Mouse (Mus musculus) heart, postnatal 0 days (tissue): ENCODE measurements around the gene Nuf2. TPM values are rescaled to one million over a fixed set of nuclear protein-coding genes. Genes with fewer than 3 reads are reported as not detected.

Experiments
- ATAC-seq: fragments of 200-750 bp; cut with Nextera tagmentation; 2 replicates; pipeline ENCODE4 v1.8.0; 2017; ENCODE audit warnings: low read depth, moderate number of reproducible peaks, moderate library complexity; ENCODE audit not compliant: insufficient read depth
- DNase-seq: peaks from one replicate; pipeline ENCODE4 v3.0.0-alpha.2; 2016; ENCODE audit warnings: low spot score
- H3K27ac ChIP-seq: fragments of 300-500 bp; sonication (generic); 2 replicates; pipeline ENCODE4 v1.5.1; 2014; ENCODE audit warnings: low read depth, mild to moderate bottlenecking
- H3K27me3 ChIP-seq: fragments of 300-500 bp; sonication (generic); 2 replicates; pipeline ENCODE4 v1.6.1; 2014; ENCODE audit warnings: low read length, mixed read lengths; ENCODE audit not compliant: control insufficient read depth, insufficient read depth
- H3K36me3 ChIP-seq: fragments of 300-500 bp; sonication (generic); replicated peaks from 2 replicates; pipeline ENCODE4 v1.6.1; 2014; ENCODE audit warnings: low read length, mixed read lengths; ENCODE audit not compliant: control insufficient read depth, insufficient read depth
- H3K4me1 ChIP-seq: fragments of 300-500 bp; sonication (generic); 2 replicates; pipeline ENCODE4 v1.6.1; 2014; ENCODE audit warnings: antibody characterized with exemption; ENCODE audit not compliant: control insufficient read depth, insufficient read depth
- H3K4me2 ChIP-seq: fragments of 300-500 bp; sonication (generic); 2 replicates; pipeline ENCODE4 v1.6.1; 2014; ENCODE audit warnings: low read depth, mild to moderate bottlenecking, low read length, moderate library complexity
- H3K4me3 ChIP-seq: fragments of 300-500 bp; sonication (generic); 2 replicates; pipeline ENCODE4 v1.5.1; 2014; ENCODE audit warnings: low read depth, low read length
- H3K9ac ChIP-seq: fragments of 300-500 bp; sonication (generic); replicated peaks from 2 replicates; pipeline ENCODE4 v1.6.1; 2014; ENCODE audit warnings: low read depth, low read length, mixed read lengths
- H3K9me3 ChIP-seq: fragments of 300-500 bp; sonication (generic); replicated peaks from 2 replicates; pipeline ENCODE4 v1.6.1; 2016; ENCODE audit warnings: low read length; ENCODE audit not compliant: control insufficient read depth
- CTCF ChIP-seq: IDR thresholded peaks from 2 replicates; pipeline ENCODE4 v1.5.1; 2016; ENCODE audit warnings: antibody characterized with exemption, control low read depth, low read depth
- EP300 ChIP-seq: IDR thresholded peaks from 2 replicates; pipeline ENCODE4 v1.6.1; 2016; ENCODE audit warnings: antibody characterized with exemption, low read depth
- WGBS: fragments of 180-500 bp; shearing (Covaris S2); extraction: QIAGEN DNeasy Blood & Tissue Kit; methylation state at CpG from one replicate; pipeline ENCODE4 v1.1.7; 2014; 5-methylcytosine and 5-hydroxymethylcytosine counted together
- polyA plus RNA-seq: library from polyadenylated mRNA; unstranded; fragments of >200 nt; fragmentation: Nextera tagmentation; extraction: Ambion mirVana; gene quantifications from 2 replicates; pipeline ENCODE4 v1.2.1, GENCODE M21; 2015
- total RNA-seq: library from RNA; depleted of rRNA; stranded (reverse); fragments of >200 nt; gene quantifications from 2 replicates; pipeline ENCODE4 v1.2.3, GENCODE M21; 2014; ENCODE audit warnings: low replicate concordance

Nuf2 gene
- total and polyA plus RNA-seq, 2 experiments from 2014 or later = 14.5 to 18.2 TPM

DNA sequence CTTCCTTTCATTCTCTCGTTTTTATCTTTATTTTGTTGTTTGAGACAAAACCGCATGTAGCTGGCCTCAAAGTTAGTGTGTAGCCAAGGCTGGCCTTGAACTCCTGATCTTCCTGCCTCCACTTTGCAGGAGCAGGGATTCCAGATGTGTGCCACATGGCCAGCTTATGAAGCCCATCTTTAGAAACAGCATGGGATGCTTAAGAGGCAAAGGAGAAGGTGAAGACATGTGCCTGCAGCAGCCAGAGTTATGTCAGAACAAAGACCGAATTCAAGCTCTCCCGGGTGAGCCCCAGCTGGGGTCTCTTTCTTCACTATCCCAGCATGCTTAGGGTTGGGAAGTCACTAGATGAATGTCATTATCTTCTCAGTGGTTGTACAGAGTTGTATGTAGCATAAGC is 46.7 kb downstream of the Nuf2 start:
- DNase-seq (no peak), ATAC-seq (no peak)
- H3K9me3 ChIP-seq = no peaks in the 10 kb centered on the region
- H3K4me1 ChIP-seq = no peaks in the 10 kb centered on the region
- H3K4me3 ChIP-seq = no peak overlapping the region
- 62% methylated on average over 4 of the region's 4 CpGs for WGBS
- no peak overlapping the region for H3K4me2 ChIP-seq
- H3K27ac ChIP-seq = no peak overlapping the region
- no peak overlapping the region for H3K9ac ChIP-seq
- H3K27me3 ChIP-seq = no peaks in the 10 kb centered on the region
- TF ChIP-seq CTCF (no peak), EP300 (no peak)
- H3K36me3 ChIP-seq = no peaks in the 10 kb centered on the region

DNA sequence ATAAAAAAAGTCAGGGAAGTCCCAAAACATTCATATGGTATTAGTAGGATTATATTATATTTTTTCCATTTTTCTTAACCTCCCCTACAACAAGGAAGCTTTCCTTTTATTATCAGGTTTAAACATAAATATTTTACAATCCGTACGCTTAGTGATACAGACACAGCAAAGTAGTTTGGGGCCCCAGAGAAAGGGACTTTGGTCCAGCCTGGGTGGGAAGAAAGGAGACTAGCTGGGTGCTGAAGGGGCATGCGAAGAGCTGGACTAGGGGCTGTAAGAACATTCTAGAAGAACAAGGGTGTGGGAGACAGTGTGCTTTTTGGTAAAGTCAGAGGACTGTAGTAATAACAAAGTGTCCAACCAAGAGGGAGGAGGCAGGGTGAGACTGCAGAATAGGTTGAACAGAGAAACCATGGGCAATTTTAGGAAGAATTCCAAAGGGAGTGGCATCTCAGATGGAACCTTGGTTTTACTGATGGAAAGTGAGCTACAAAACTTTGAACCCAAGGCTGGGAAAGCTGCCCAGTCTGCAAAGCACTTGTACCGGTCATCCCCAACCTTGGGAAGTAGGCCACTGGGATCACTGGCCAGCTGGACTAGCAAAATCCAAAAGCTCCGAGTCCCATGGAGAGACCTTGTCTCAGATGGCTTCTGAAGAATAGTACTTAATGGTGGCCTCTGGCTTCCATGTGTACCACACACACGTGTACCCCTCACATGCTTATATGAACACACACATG is 48.5 kb downstream of the Nuf2 start:
- Histone ChIP-seq H3K27me3 (no peaks in the 10 kb centered on the region), H3K36me3 (no peaks in the 10 kb centered on the region), H3K9me3 (no peaks in the 10 kb centered on the region), H3K4me3 (no peak overlapping the region), H3K4me1 (no peaks in the 10 kb centered on the region), H3K27ac (no peak overlapping the region), H3K4me2 (no peak overlapping the region), H3K9ac (no peak overlapping the region)
- ATAC-seq = no peak
- 85% methylated on average over 6 of the region's 6 CpGs for whole genome bisulfite sequencing
- no peak for TF ChIP-seq CTCF
- no peak for TF ChIP-seq EP300
- DNase-seq = no peak

DNA sequence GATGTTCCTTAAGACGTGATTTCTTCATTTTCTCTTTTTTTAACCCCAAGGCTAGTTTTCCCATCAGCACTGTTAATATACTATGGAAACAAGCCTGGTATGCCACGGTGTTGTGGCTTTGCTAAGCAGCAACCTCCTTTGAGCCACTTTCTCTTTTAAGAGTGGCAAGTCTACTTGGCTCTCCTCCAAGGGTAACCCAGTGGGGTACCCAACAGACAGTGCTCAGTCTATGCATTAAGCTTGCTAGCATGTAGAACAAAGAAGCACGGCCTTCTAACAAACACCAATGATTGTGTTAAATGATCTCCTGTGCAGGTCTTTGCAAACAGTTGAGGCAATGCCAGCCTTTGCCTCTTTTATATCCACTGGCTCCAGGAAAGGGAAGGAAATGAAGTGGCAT is 60.1 kb downstream of the Nuf2 start:
- H3K36me3 ChIP-seq = no peaks in the 10 kb centered on the region
- no peak overlapping the region for H3K9ac ChIP-seq
- H3K9me3 ChIP-seq = no peaks in the 10 kb centered on the region
- no peak for TF ChIP-seq EP300
- no peak for TF ChIP-seq CTCF
- no peak overlapping the region for H3K4me2 ChIP-seq
- no peaks in the 10 kb centered on the region for H3K4me1 ChIP-seq
- H3K27me3 ChIP-seq = no peaks in the 10 kb centered on the region
- H3K4me3 ChIP-seq = no peak overlapping the region
- no peak for ATAC-seq
- H3K27ac ChIP-seq = no peak overlapping the region
- no peak for DNase-seq
- 70% methylated on average over 3 of the region's 3 CpGs for WGBS

DNA sequence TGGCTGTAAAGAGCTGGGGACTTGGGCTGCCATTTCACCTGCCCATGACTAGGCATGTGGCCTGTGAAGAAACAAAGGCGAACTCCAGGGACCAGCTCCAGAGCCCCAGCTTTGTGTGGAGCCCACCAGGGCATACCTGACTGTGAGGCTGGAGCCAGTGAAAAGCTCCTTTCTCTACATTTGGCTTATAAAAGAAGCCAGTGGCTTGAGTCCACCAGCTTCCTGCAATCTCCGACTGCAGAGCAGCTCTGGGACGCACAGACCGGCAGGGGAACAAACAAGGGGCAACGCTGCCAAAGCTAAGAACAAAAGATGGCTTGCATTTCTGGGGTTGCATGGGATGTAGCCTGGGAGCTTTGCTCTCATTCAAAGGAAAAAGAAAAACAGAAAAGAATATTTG is 63.5 kb downstream of the Nuf2 start:
- Histone ChIP-seq H3K27me3 (no peaks in the 10 kb centered on the region), H3K4me2 (no peak overlapping the region), H3K27ac (no peak overlapping the region), H3K4me3 (no peak overlapping the region), H3K9ac (no peak overlapping the region), H3K9me3 (no peaks in the 10 kb centered on the region), H3K4me1 (no peaks in the 10 kb centered on the region), H3K36me3 (no peaks in the 10 kb centered on the region)
- no peak for TF ChIP-seq CTCF
- no peak for TF ChIP-seq EP300
- 73% methylated on average over 5 of the region's 5 CpGs for WGBS
- ATAC-seq = no peak
- DNase-seq = no peak

DNA sequence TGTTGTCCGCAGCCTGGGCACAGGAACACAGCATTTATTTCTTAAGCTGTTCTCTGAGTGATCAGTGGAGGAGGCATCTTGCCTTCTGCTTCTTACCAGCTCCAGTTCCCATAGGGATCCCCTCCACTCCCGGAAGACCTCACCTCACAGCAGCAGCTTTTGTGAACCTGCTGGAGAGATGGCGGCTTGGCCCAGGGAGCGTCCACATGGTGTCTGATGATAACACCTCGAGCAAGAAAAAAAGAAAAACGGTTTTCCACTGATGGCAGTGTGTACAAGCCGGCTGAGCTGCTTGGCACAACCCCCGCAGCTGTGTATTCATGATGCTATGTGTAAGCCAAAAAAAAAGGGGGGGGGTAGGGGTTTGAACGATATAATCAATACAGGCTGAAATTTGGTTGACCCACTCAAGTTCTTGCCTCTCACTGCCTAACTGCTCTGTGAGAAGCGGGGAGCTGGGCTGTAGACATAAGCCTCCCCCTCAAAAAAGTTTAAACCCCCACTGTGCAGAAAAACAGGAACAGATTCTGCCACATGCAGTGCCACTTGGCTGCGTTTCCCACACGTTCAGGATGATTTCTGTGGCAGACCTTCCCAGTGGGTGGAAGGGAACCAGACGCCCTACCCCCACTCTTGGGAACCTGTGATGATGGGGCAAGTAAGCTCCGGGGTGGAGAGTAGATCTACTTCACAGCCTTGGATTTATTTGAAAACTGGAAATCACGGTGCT is 68.7 kb downstream of the Nuf2 start:
- Histone ChIP-seq H3K4me3 (no peak overlapping the region), H3K4me1 (no peaks in the 10 kb centered on the region), H3K27me3 (no peaks in the 10 kb centered on the region), H3K27ac (no peak overlapping the region), H3K9me3 (no peaks in the 10 kb centered on the region), H3K9ac (no peak overlapping the region), H3K4me2 (no peak overlapping the region), H3K36me3 (no peaks in the 10 kb centered on the region)
- no peak for TF ChIP-seq CTCF
- 72% methylated on average over 15 of the region's 15 CpGs for WGBS
- DNase-seq (no peak), ATAC-seq (no peak)
